Mouse (Mus musculus): ENCODE data around the gene Tcf3.

- TF ChIP-seq GATA1 (IDR thresholded peaks at IDR 0.05; ENCODE audit: borderline replicate concordance, low read length) (no peak), FLI1 (IDR thresholded peaks at IDR 0.05; ENCODE audit: low read length) (no peak)
Measured at GRCm38 (mm10) chr10:80450599-80450998, 17.2 kb upstream of the Tcf3 start.
